Mouse (Mus musculus): ENCODE measurements around the gene Cdpf1. TPM values are rescaled to one million over a fixed set of nuclear protein-coding genes. Genes with fewer than 3 reads are reported as not detected.

Gene Cdpf1
- not detected in 2 replicates for polyA plus RNA-seq (2012; ENCODE audit: insufficient read depth, insufficient read length, low replicate concordance, missing spikeins)

DNA sequence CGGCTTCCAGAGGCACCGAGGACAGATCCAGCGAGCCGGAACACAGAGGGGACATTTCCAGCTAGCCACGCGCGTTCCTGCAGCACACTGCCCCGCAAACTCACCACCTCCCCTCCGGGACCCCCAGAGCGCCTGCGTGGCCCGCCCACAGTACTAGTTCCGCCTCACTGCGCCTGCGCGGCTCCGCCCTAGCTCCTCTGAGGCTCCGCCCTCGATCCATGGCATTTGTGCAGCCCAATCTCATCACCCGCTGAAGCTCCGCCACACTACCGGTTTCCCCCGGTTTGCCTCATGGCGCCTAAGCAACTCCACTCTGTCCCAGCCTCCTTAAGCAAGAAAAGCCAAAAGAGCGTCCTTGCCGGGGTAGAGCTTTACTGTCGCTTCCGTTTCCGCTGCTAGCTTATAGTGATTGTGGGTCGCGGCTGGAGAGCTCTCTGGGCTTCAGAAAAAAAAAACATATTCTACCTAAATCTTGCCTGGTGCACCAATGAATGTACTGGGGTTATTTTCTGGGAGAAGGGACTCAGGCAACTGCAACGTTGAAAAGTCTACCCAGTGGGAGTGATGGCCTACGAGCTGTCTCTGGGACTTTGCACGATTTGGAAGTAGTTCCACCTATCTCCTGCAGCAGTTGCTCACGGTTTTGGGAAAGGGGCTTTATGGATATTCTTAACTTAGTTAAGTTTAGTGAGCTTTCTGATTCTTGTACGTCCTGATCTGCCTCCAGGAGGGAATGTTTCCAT lies at the start of gene Cdpf1:
Cdpf1 (minus strand) TSS at position 163 of the 743 bp plus-strand sequence.
- TF ChIP-seq CTCF (IDR thresholded peaks at IDR 0.05; ENCODE audit: insufficient read depth, low read depth, low read length) (no peak), POLR2A (IDR thresholded peaks at IDR 0.05; ENCODE audit: insufficient read depth, low read depth, low read length) (peak; percentile 95; the same call in 1 of the 2 replicates)
- Histone ChIP-seq H3K4me1 (ENCODE audit: control insufficient read depth, insufficient read depth, low read length) (0 out of 2 replicates have a peak, but pooled peaks cover 3% of the 10 kb centered on the region), H3K27ac (ENCODE audit: insufficient read depth, low read depth, low read length) (peak within 1 kb of the TSS; percentile 74), H3K4me3 (ENCODE audit: insufficient read depth, low read depth, low read length) (peak within 1 kb of the TSS; percentile 73)
- 1% methylated on average over 36 of the region's 36 CpGs for WGBS

GRCm38 (mm10) chr15:85859490-85860031 lies 48.1 kb upstream of the Cdpf1 start, which contains the start of gene Gtse1:
TSS of gene Gtse1 (plus strand) at chr15:85859745.
- H3K4me3 ChIP-seq (ENCODE audit: insufficient read depth, low read depth, low read length): peak within 1 kb of the TSS; percentile 82
- WGBS: under 1% methylated on average over 42 of the region's 42 CpGs
- peaks cover 7% of the 10 kb centered on the region for H3K4me1 ChIP-seq (ENCODE audit: control insufficient read depth, insufficient read depth, low read length)
- H3K27ac ChIP-seq (ENCODE audit: insufficient read depth, low read depth, low read length): peak within 1 kb of the TSS; percentile 49
- TF ChIP-seq CTCF (IDR thresholded peaks at IDR 0.05; ENCODE audit: insufficient read depth, low read depth, low read length): no peak
- TF ChIP-seq POLR2A (IDR thresholded peaks at IDR 0.05; ENCODE audit: insufficient read depth, low read depth, low read length): peak; percentile 73; the same call in 1 of the 2 replicates

DNA sequence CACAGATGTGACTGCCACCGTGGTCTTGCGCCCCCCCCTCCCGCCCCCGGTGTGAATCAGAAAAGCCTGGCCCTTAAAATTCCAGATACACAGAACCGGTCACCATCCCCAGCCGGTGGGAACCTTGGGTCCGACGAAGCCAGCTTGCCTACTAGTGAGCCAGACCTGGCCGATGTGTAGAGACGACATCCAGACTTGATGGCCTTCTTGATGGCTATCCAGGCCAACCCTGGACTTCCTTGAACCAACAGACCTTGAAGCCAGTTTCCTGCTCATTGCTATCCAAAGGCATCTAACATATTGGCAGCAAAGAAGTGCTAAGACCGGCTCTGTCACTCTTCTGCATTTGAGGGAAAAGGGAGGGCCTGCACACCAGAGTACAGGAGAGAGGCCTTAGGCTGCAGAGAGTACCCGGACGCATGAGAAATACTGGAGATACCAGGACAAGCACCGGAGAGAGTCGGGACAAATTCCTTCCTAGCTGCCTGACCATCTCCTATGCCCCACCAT lies 47.5 kb upstream of the Cdpf1 start:
- H3K4me1 ChIP-seq (ENCODE audit: control insufficient read depth, insufficient read depth, low read length): peaks cover 7% of the 10 kb centered on the region
- H3K27ac ChIP-seq (ENCODE audit: insufficient read depth, low read depth, low read length): peak overlapping the region; percentile 49
- TF ChIP-seq CTCF (IDR thresholded peaks at IDR 0.05; ENCODE audit: insufficient read depth, low read depth, low read length) (no peak), POLR2A (IDR thresholded peaks at IDR 0.05; ENCODE audit: insufficient read depth, low read depth, low read length) (no peak; the same call in 1 of the 2 replicates)
- peak overlapping the region; percentile 82 for H3K4me3 ChIP-seq (ENCODE audit: insufficient read depth, low read depth, low read length)
- 5% methylated on average over 15 of the region's 15 CpGs for WGBS

- no peak overlapping the region for H3K27ac ChIP-seq (ENCODE audit: insufficient read depth, low read depth, low read length)
- H3K4me1 ChIP-seq (ENCODE audit: control insufficient read depth, insufficient read depth, low read length): no peaks in the 10 kb centered on the region
- TF ChIP-seq CTCF (IDR thresholded peaks at IDR 0.05; ENCODE audit: insufficient read depth, low read depth, low read length): no peak
- TF ChIP-seq POLR2A (IDR thresholded peaks at IDR 0.05; ENCODE audit: insufficient read depth, low read depth, low read length): no peak
- H3K4me3 ChIP-seq (ENCODE audit: insufficient read depth, low read depth, low read length): no peak overlapping the region
- WGBS: 78% methylated on average over 12 of the region's 12 CpGs
These were observed 40.3 kb upstream of the Cdpf1 start for GRCm38 (mm10) chr15:85851656-85852392.

DNA sequence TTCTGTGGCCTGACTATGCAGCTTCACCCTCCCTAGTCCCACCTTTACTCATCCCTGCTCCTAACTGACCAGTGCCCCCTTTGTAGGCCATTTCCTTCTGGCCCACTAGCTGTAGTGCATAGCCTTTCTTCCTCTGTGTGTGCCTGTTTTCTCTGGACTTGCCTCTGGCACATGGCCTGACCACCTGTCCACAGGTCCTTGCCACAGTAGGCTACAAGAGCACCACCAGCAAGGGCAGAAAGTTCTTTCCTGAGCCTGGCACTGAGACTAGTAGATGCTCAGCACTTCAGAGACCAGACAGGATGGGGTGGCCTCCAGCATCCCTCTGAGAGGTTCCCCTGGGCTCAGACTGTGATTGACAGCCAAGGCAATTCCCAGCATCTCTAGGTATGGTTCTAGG lies 33.6 kb upstream of the Cdpf1 start:
- TF ChIP-seq CTCF (IDR thresholded peaks at IDR 0.05; ENCODE audit: insufficient read depth, low read depth, low read length): no peak
- TF ChIP-seq POLR2A (IDR thresholded peaks at IDR 0.05; ENCODE audit: insufficient read depth, low read depth, low read length): no peak

GRCm38 (mm10) chr15:85841796-85842360 lies 30.4 kb upstream of the Cdpf1 start:
- no peak for TF ChIP-seq POLR2A (IDR thresholded peaks at IDR 0.05; ENCODE audit: insufficient read depth, low read depth, low read length)
- TF ChIP-seq CTCF (IDR thresholded peaks at IDR 0.05; ENCODE audit: insufficient read depth, low read depth, low read length): no peak
- no peaks in the 10 kb centered on the region for H3K4me1 ChIP-seq (ENCODE audit: control insufficient read depth, insufficient read depth, low read length)
- WGBS: 88% methylated on average over 5 of the region's 5 CpGs
- no peak overlapping the region for H3K4me3 ChIP-seq (ENCODE audit: insufficient read depth, low read depth, low read length)
- no peak overlapping the region for H3K27ac ChIP-seq (ENCODE audit: insufficient read depth, low read depth, low read length)

More for the DNA sequence above, 33.6 kb upstream of the Cdpf1 start:
- H3K4me3 ChIP-seq (ENCODE audit: insufficient read depth, low read depth, low read length): no peak overlapping the region
- H3K27ac ChIP-seq (ENCODE audit: insufficient read depth, low read depth, low read length): no peak overlapping the region
- H3K4me1 ChIP-seq (ENCODE audit: control insufficient read depth, insufficient read depth, low read length): no peaks in the 10 kb centered on the region

DNA sequence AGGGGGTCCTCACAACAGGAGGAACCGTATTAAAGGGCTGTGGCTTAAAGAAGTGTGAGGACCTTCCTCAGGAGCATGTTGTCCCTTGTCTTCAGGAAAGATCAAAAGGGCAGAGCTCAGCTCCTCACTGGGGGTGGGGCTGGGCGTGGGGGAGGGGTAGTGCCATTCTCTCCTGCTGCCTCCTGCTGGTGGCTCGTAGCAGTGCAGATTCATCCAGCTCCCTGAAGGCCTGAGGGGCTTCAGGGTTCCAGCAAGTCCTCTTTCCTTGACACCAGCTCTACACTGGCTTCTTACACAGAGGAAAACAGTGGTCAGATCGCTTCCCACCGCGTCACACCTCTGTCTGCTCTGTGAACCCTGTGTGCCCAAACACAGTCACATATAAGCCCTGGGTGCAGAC lies 29.5 kb upstream of the Cdpf1 start:
- no peak overlapping the region for H3K27ac ChIP-seq (ENCODE audit: insufficient read depth, low read depth, low read length)
- no peaks in the 10 kb centered on the region for H3K4me1 ChIP-seq (ENCODE audit: control insufficient read depth, insufficient read depth, low read length)
- TF ChIP-seq POLR2A (IDR thresholded peaks at IDR 0.05; ENCODE audit: insufficient read depth, low read depth, low read length) (no peak), CTCF (IDR thresholded peaks at IDR 0.05; ENCODE audit: insufficient read depth, low read depth, low read length) (no peak; the same call in 1 of the 2 replicates)
- H3K4me3 ChIP-seq (ENCODE audit: insufficient read depth, low read depth, low read length): no peak overlapping the region
- 51% methylated on average over 6 of the region's 6 CpGs for WGBS

DNA sequence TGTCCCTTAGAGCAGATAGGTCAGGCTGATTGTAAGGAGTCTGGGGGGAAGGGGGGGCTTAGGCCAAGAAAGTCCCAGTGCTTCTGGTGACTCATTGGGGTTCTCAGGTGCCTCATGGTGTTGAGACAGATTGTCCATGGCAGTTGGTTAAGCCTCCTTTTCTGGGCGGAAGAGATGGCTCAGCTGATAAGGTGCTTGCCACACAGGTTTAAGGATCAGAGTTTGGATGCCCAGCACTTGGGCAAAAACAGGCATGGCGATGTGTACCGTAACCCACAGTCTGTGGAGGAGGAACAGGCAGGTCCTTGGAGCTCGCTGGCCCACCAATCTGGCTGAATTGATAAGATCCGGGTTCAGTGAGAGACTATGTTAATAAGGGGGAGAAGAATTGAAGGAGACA lies 25.4 kb upstream of the Cdpf1 start:
- no peak for TF ChIP-seq POLR2A (IDR thresholded peaks at IDR 0.05; ENCODE audit: insufficient read depth, low read depth, low read length)
- no peak for TF ChIP-seq CTCF (IDR thresholded peaks at IDR 0.05; ENCODE audit: insufficient read depth, low read depth, low read length)
- Histone ChIP-seq H3K4me3 (ENCODE audit: insufficient read depth, low read depth, low read length) (no peak overlapping the region), H3K27ac (ENCODE audit: insufficient read depth, low read depth, low read length) (no peak overlapping the region), H3K4me1 (ENCODE audit: control insufficient read depth, insufficient read depth, low read length) (peaks cover 6% of the 10 kb centered on the region)
- WGBS: 97% methylated on average over 5 of the region's 5 CpGs
